Mouse (Mus musculus): ENCODE measurements around the gene Rrp15.
A peak's percentile ranks its signal among the peaks of the same experiment; 100 is the strongest.
"Not testable (repeated sequence)": the region's sequence is repeated elsewhere in the genome, so short reads cannot be mapped to it uniquely, and the experiment has no call there.

Gene Rrp15

GRCm38 (mm10) chr1:186748724-186749653 is at the start of gene Rrp15:
Gene Rrp15, minus strand, starts transcription at chr1:186749358.
- peak; percentile 80 to 86 for DNase-seq

GRCm38 (mm10) chr1:186797991-186798390 is 48.8 kb upstream of the Rrp15 start:
- DNase-seq = no peak

GRCm38 (mm10) chr1:186785359-186785758 is 36.2 kb upstream of the Rrp15 start:
- DNase-seq = no peak

GRCm38 (mm10) chr1:186780826-186781225 is 31.7 kb upstream of the Rrp15 start:
- no peak for DNase-seq

GRCm38 (mm10) chr1:186773124-186773523 is 24.0 kb upstream of the Rrp15 start:
- DNase-seq = no peak

GRCm38 (mm10) chr1:186772547-186773077 is 23.5 kb upstream of the Rrp15 start:
- no peak for DNase-seq

- no peak for DNase-seq
Measured at GRCm38 (mm10) chr1:186772005-186772404, 22.8 kb upstream of the Rrp15 start.

GRCm38 (mm10) chr1:186770659-186771058 is 21.5 kb upstream of the Rrp15 start:
- DNase-seq = no peak

GRCm38 (mm10) chr1:186768392-186768791 is 19.2 kb upstream of the Rrp15 start:
- no peak for DNase-seq

GRCm38 (mm10) chr1:186763451-186763850 is 14.3 kb upstream of the Rrp15 start:
- not testable (repeated sequence) for DNase-seq

GRCm38 (mm10) chr1:186749675-186750283 is 621 bp upstream of the Rrp15 start:
- DNase-seq = no peak

- no peak for DNase-seq
Measured at GRCm38 (mm10) chr1:186739828-186740227, 9.3 kb downstream of the Rrp15 start.

GRCm38 (mm10) chr1:186735537-186735936 is 13.6 kb downstream of the Rrp15 start:
- no peak for DNase-seq

GRCm38 (mm10) chr1:186733052-186733451 is 16.1 kb downstream of the Rrp15 start:
- no peak for DNase-seq

GRCm38 (mm10) chr1:186728778-186729177 is 20.4 kb downstream of the Rrp15 start:
- DNase-seq = no peak

GRCm38 (mm10) chr1:186726117-186726516 is 23.0 kb downstream of the Rrp15 start:
- peak in 1 of 2 experiments; percentile 64 for DNase-seq

- DNase-seq = no peak
Measured at GRCm38 (mm10) chr1:186722299-186722698, 26.9 kb downstream of the Rrp15 start.

- peak; percentile 64 to 87 for DNase-seq
Measured at GRCm38 (mm10) chr1:186721846-186722245, 27.3 kb downstream of the Rrp15 start.

GRCm38 (mm10) chr1:186721166-186721565 is 28.0 kb downstream of the Rrp15 start:
- DNase-seq = peak in 1 of 2 experiments; percentile 59

GRCm38 (mm10) chr1:186719708-186720107 is 29.4 kb downstream of the Rrp15 start:
- peak in 1 of 2 experiments; percentile 30 for DNase-seq

- peak; percentile 68 to 71 for DNase-seq
Measured at GRCm38 (mm10) chr1:186718881-186719280, 30.3 kb downstream of the Rrp15 start.

- no peak for DNase-seq
Measured at GRCm38 (mm10) chr1:186714980-186715896, 33.9 kb downstream of the Rrp15 start.

GRCm38 (mm10) chr1:186714215-186714614 is 34.9 kb downstream of the Rrp15 start:
- DNase-seq = no peak
